Mouse (Mus musculus) right cerebral cortex, postnatal 25 days (tissue): ENCODE measurements around the gene Rpl15.
A peak's percentile ranks its signal among the peaks of the same experiment; 100 is the strongest.
"Not testable (repeated sequence)": the region's sequence is repeated elsewhere in the genome, so short reads cannot be mapped to it uniquely, and the experiment has no call there.

Source experiments
- DNase-seq: peaks from one replicate; pipeline ENCODE4 v3.0.0; 2022

The Rpl15 gene

GRCm38 (mm10) chr14:18270529-18271441, at the start of gene Rpl15, which contains the start of gene Nkiras1:
Gene Rpl15 (minus strand): TSS chr14:18271391.
Gene Nkiras1 (plus strand): TSS chr14:18271136.
- DNase-seq: peak; percentile 98

DNA sequence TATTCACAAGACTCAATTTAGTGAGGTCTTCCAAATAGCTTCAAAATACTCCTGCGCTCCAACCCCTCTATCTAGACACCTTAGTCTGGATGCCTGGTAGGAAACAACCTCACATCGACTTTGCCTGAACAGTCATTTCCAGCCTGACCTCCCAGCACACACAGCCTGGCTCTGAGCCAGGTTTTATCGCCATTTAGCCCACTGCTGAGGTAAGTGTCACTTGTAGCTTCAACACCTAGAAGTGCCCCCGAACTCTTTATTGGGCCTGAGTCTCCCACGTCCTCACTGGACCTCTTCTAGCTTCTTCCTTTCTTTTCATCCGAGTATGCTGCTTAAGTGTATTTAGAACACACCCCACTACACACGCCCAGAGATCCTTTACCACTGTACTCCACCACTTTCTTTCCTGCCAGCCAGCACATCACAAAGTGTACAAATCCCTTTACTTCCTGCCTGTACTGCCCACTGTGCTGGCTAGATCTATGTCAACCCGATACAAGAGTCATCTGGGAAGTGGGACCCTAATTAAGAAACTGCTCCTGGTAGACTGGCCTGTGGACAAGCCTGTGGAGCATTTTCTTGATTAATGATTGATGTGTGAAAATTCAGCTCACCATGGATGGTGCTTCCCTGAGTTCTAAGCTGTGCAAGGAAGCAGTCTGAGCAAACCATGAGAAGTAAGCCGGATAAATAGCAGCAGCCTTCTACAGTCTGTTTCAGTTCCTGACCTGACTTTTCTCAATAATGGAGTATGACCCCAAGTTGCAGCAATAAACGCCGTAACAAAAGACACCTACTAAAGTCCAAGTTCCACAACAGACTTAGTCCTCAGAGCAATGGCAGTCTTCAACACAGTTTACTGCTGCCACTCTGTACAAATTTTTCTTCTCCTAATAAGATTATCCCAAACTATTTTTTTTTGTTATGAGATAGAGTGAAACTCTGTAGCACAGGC, 46.5 kb upstream of the Rpl15 start:
- no peak for DNase-seq

DNA sequence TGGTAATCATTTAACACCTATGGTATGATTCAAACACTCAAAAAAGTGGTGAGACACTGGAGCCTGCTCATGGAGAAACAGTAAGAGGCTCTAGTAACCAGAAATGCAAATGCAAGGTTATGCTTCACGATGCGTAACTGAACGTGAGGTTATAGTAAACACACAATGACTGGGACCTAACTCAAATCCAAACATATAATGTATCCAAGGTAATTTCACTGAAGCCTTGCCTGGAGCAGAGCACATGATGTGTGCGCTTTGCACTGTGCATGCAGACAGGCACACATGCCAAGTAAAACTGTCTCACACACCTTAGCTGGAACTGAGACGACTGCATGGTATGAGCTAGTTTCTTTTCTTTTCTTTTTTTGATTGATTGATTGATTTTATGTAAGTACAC, 33.0 kb upstream of the Rpl15 start:
- DNase-seq: no peak

DNA sequence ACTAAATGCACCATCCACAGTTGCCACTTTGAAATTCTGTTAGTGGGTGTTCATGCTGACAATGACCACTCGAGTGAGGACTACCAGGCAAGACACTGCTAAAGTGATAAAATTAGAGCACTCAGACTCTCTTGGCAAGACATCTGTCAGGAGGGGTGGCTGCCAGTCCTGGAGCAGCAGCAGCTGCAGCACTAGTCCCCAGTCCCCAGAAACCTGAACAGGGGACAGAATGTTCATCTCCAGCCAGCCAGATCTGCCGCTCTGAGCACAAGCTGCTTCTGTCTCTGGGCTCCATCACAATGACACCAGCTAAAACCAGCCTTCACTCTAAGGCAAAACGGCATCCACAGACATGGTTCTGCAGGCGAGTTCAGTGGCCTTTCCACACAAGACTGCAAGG, 32.1 kb upstream of the Rpl15 start:
- DNase-seq: peak; percentile 65

GRCm38 (mm10) chr14:18302750-18303149, 31.6 kb upstream of the Rpl15 start:
- DNase-seq: no peak

DNA sequence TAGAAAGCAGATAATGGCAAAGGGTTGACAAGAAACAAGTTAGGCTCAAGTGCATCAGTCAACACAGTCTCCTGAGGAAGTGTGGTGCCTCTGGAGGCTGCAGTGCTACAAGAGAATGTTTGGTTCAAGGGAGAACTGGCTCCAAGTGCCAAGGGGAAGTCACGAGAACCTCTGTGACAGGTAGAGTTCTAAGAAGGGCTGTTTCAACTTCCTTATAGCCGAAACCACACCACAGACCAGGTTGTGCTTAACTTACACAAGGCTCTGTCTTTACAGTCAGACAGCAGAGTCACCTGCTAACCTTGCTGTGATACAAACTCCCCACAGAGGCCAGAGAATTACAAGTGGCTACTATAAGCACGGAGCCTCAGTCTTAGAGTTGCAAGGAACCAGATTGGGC, 30.4 kb upstream of the Rpl15 start:
- DNase-seq: no peak

DNA sequence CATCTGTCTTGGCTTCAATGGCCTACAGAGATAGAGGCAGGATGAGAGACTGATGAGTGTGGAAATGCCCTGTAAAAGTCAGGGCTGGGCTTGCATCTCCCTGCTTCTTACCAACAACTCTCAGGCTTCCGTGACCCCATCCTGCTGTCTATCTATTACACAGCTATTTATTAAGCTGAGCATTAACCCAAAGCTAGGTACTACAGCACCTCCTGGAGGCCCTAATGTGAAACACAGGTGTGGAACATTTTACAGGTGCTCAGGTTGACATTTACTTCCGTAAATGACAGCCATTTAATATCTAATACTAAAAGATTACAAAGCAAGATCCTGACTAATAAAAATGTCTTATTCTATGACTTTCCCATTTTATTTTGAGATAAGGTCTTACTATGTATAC, 29.5 kb upstream of the Rpl15 start:
- no peak for DNase-seq

- no peak for DNase-seq
Observed at GRCm38 (mm10) chr14:18298874-18299273, 27.7 kb upstream of the Rpl15 start.

DNA sequence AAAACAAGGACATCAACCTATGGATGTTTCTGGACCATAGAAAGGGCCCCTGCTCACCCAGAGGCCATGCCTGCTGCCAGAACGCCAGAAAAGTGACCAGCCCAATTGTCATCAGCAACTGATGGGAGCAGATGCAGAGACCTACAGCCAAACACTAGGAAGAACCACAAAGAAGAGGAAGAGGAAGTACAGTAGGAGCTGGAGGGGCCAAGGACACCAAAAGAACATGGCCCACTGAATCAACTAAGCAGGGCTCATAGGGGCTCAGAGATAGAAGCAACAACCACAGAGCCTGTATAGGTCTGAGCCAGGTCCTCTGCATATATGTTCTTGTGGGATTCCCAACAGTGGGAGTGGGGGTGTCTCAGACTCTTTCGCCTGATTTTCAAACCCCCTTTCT, 26.2 kb upstream of the Rpl15 start:
- no peak for DNase-seq

DNA sequence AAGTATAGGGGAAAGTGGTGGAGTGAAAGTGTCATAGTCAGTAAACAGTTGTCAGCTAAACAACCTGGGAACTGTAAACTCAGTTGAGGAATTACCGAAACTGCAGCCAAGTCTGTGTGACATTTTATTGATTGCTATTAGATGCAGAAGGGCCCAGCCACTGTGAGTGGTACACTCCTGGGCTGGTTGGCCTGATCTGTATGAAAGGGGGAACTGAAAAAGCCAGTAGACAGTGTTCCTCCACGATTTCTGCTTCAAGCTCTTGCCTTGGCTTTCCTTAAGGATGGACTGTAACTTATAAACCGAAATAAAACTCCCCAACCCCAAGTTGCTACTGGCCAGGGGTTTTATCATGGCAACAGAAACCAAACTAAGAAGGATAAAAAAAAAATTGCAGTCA, 21.4 kb upstream of the Rpl15 start:
- no peak for DNase-seq

- peak; percentile 15 for DNase-seq
Observed at GRCm38 (mm10) chr14:18292111-18292510, 20.9 kb upstream of the Rpl15 start.

DNA sequence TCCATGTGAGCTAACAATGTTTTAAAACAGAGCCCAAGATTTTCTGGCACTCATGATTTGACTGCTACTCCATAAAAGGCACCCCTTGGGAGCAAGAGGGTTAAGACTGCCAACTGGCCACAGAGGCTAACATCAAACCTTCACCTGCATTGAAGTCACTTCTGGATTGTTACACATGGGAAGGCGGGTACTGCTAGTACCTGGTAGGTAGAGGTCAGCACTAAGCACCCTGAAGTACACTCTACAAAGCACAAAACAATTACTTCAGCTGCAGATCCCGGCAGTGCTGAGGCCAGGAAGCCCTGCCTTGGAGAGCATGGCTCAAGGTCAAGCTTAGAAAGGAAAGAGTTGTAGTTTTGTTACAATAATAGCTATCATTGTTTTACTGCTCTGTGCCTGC, 16.2 kb upstream of the Rpl15 start:
- DNase-seq: no peak

GRCm38 (mm10) chr14:18286441-18286840, 15.2 kb upstream of the Rpl15 start:
- DNase-seq: no peak

GRCm38 (mm10) chr14:18285476-18285875, 14.3 kb upstream of the Rpl15 start:
- no peak for DNase-seq

DNA sequence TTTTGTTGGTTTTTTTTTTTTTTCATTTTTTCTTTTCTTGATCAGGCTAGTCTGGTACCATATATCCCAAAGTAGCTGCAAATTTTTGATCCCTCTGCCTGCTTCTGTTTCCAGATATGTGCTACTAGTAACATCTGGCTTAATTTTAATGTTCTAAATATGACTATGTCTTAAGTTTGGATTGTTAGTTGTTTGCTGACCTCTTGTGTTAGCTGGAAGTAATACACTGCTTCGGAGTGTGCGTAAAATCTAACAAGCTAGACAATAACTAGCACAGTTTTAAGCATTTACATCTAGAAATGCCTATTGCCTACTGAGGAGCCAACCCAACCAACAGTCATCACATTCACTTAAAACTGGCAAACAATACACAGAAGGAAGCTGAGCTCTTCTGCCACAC, 13.4 kb upstream of the Rpl15 start:
- no peak for DNase-seq

- no peak for DNase-seq
Observed at GRCm38 (mm10) chr14:18280375-18280774, 9.2 kb upstream of the Rpl15 start.

- no peak for DNase-seq
Observed at GRCm38 (mm10) chr14:18274526-18274925, 3.3 kb upstream of the Rpl15 start.

- no peak for DNase-seq
Observed at GRCm38 (mm10) chr14:18271666-18272065, 475 bp upstream of the Rpl15 start.

GRCm38 (mm10) chr14:18269947-18270528, 1.2 kb downstream of the Rpl15 start:
- DNase-seq: not testable (repeated sequence)

DNA sequence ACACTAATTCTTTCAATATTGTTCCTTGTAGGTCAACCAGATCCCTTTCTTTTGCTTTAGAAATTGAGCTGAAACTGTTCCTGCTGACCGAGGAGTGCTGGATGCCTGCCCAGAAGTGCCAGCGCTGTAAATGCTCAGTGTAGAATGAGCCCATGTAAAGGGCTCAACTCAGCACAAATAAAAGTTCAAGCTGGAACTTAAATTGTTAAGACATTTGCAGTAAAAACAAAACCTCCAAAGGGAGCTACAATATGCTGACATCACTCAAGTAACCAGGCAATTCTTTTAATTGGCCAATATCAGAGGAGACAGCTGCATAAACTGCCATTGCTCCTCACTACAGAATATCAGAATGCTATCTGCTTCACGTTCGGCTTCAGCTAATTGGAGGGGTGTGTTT, 7.8 kb downstream of the Rpl15 start:
- DNase-seq: no peak

GRCm38 (mm10) chr14:18261203-18261602, 10.0 kb downstream of the Rpl15 start:
- no peak for DNase-seq

DNA sequence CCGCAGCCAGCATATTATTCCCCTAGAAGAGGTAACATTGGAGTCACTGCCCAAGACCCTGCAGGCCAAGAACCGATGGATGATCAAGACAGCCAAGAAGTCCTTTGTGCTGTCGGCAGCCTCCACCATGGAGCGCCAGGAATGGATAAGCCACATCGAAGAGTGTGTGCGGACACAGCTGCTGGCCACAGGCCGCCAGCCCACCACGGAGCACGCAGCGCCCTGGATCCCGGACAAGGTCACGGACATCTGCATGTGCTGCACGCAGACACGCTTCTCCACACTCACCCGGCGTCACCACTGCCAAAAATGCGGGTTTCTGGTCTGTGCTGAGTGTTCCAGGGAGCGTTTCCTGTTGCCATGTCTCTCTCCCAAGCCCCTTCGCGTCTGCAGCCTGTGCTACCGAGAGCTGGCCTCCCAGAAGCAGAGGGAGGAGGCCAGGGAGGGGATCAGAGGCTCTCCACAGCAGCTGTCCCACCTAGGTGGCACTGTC, 28.5 kb downstream of the Rpl15 start:
- no peak for DNase-seq

DNA sequence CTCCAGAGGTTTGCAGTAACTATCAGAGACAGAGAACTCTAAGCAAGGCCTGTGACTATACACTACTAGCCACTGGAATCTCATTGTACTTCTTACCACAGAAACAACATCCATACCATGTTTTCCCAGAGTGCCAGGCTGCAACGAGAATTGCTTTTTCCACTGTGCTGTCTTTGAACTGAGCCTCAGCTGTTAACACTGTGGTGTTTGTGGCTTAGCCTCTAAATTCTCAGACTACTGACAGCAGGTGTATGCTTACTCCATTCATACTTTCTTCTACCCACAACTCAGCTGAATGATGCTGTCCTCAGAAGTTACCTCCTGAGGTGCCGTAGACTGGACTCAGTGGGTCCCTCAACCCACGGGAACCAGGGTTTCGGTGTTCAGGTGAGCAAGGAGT, 29.4 kb downstream of the Rpl15 start:
- no peak for DNase-seq
